Mouse (Mus musculus): ENCODE results near the gene Pax6.

Gene Pax6

DNA sequence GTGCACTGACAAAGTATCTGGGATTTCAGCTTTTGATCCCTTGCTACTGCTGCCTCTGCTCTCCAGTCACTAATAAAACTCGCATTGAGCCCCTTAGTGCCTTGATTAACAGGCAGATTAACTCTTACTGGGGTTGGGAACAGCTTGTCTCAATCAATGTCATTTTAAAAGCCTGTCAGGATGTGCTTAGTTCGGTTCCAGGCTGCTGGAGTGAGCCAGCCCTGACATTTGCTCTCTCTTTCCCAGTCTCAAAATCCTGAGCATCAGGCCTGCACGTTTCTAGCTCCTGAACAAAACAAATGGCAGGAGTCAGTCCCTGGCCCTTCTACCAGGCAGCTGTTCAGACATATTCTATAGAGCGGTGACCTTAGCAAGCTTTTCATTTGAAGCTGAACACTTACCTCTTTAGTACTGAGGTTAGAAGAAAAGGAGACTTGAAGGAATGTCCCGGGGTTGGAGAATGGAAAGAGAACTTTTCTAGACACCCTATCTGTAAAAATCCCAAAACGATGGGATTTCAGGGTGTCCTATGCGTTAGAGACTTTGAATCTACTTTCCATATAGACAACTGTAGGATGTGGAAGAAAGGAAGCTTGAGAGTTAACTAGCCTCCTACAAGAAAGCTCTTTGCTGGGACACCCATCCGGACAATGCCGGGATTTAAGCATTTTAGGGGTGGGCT lies 2.6 kb downstream of the Pax6 start:
- in situ Hi-C loops (cut with MboI, MseI): loop anchor here (5.0 to 10.0 kb wide), 3 partner anchors 236 to 1066 kb away; no protein-coding TSS in a partner anchor

DNA sequence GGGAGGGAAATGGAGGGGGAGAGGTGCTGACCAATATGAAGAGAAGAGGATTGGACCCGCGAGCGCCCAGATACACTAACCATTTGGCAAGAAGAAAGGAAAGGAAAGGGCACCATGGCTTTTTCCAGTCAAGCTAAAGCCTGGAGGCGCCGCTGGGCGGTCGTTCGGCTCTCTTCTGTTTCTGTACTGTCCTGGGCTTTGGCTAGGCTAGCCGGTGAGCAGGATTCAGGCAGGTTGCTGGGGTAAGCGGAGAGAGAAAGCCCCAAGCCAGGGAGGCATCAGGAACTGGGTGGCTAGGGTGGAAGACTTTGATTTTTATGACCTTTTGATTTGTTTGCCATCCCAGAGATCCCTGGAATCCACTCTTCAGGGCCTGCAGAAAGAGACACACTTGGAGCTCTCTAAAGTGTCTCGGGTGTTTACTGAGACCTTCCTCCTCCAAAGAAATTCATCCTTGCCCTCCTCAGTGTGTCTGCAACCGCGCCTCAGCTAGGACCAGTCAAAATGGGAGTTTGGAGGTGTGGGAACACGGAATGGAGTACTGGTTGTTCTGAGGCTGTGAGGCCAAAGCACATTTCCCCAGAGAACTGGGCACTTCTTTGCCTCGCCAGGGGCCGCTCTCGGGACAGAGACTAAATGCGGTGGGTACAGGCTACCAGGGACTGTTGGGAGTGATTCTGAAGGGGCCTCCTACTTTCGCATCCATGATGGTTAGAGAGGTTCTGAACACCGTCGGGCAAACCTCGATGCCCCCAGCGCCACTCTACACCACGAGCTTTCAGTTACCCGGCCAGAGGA lies 3.3 kb downstream of the Pax6 start:
- in situ Hi-C loops (cut with MboI, MseI): loop anchor here (5.0 to 10.0 kb wide), 3 partner anchors 235 to 1067 kb away; no protein-coding TSS in a partner anchor

DNA sequence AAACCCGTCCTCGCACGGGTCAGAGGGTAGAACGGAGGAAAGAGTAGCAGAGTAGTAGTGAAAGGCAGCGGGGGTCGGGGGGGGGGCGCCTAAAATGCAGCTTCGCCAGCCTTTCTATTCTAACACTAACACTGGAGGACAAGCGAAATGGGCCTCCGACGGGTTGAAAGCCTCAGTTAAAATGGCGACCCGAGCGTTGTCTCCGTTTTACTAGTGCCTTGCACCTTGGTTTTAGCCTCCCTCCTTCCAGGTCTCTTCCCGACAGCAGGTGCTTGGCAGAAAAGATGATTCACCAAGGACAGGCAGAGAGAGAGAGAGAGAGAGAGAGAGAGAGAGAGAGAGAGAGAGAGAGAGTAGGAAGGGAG lies 3.9 kb downstream of the Pax6 start:
- in situ Hi-C loops (cut with MboI, MseI): loop anchor here (5.0 to 10.0 kb wide), 3 partner anchors 235 to 1068 kb away; no protein-coding TSS in a partner anchor

DNA sequence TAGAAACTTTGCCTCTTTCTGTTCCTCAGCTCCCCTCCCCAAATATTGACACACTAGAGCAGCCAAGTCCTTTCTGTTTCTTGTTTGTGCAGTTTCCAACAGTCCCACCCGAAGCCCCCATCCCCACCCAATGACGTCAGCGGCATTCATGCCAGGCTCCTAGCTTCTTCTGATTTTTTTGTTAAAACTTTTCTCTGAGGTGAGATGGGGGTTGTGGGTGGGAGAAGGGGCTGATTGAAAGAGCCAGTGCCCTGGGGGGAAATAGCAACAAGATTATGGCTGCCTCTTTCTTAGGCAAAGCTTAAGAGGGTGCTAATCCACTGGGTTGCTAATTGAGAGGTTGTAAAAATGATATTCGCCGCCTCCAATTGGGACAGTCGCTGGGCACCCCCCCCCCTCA lies 4.4 kb downstream of the Pax6 start:
- in situ Hi-C loops (cut with MboI, MseI): loop anchor here (5.0 to 10.0 kb wide), 3 partner anchors 234 to 1068 kb away; no protein-coding TSS in a partner anchor

DNA sequence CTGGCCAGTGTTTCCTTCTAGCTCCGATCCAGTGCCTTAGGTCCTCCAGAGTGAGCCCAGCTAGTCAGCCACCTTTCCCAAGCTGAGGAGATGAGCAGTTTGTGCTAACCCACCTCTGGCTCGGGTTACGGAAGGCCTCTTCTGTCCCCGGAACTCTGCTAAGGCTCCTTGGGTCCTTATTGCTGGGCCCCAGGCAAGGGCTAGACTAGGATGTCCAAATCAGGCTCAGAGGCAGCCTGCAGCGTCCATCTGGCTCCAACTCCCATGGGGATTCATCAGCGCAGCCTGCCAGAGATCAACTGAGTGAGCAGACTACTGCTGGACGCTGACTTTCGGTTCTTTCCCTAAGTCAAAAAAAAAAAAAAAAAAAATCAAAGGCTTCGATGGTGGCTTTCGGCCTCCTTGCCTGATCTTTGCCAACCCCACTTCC lies 4.9 kb downstream of the Pax6 start:
- in situ Hi-C loops (cut with MboI, MseI): loop anchor here (5.0 to 10.0 kb wide), 3 partner anchors 234 to 1069 kb away; no protein-coding TSS in a partner anchor

DNA sequence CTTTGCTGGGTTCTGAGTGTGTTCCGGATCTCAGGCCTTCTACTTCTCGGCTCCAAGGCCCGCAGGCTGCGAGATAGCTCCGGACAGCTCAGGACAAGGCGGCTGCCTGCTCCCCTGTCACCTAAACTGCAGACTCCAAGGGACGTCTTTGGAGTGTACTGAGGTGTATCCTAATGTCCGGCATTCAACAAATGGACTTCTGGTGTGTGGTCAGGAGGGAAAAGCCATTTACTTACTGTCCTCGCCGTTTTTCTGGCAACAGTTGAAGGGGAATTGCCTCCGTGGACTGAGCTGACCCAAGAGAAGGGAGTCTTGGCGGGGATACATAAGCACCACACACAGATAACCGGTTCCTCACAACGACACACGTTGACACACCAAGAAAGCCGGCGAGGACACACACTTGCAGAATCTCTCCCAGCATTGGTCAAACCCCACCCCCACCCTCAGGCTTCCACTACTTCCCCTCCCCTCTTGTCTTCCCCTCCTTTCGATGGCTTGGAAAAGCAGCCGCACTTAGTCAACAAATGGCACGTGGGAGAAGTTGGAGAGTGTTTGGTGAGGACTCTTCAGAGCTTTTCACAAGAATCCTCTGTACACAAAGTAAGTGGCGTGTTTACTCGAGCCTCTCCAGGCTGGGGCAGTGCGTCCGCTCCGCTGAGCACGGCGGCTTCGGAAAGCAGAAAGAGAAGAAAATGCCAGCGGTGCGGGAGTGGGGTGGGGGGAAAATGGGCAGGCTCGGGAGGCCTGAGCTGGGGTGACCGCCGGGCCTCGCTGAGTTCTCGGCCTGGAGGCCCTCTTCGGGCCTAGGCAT lies 5.6 kb downstream of the Pax6 start:
- in situ Hi-C loops (cut with MboI, MseI): loop anchor here (5.0 to 10.0 kb wide), 3 partner anchors 233 to 1069 kb away; no protein-coding TSS in a partner anchor

DNA sequence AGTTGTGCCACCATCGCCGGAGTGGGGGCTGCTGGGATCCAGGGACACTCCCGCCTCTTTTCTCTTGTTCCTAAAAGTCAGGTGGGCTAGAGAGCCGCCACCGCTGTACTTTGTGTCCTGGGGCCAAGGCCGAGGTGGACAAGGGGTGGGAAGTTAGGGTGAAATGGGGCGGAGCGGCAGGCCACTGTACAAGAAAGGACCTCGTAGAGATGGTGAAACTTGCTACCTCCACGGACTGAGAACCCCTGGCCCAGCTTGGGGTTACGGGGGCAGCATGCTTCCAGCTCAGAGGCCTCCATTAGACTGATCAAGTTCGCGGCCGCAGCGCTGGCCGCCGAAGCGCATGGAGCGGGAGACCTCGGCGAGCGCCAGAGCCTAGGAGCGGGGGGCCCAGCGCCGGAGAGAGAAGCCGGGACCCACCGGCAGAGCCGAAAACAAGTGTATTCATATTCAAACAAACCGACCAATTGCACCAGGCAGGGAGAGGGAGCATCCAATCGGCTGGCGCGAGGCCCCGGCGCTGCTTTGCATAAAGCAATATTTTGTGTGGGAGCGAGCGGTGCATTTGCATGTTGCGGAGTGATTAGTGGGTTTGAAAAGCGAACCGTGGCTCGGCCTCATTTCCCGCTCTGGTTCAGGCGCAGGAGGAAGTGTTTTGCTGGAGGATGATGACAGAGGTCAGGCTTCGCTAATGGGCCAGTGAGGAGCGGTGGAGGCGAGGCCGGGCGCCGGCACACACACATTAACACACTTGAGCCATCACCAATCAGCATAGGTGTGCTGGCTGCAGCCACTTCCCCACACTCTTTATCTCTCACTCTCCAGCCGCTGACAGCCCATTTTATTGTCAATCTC lies 6.4 kb downstream of the Pax6 start:
- in situ Hi-C loops (cut with MboI, MseI): loop anchor here (5.0 to 25.0 kb wide), 4 partner anchors 232 to 1513 kb away; no protein-coding TSS in a partner anchor

DNA sequence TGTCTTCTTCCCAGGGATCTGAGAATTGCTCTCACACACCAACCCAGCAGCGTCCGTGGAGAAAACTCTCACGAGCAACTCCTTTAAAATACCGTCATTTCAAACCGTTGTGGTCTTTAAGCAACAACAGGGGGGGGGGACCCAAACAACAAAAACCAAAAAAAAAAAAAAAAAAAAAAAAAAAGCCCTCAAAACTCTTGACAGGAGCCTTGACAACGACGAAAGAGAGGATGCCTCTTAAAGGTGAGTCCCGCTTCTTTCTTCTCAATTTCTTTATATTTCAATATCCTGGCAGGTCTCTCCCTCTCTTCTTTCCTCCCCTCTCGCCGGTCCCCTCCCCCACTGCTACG lies 7.0 kb downstream of the Pax6 start:
- in situ Hi-C loops (cut with MboI, MseI): loop anchor here (10.0 to 25.0 kb wide), 3 partner anchors 319 to 1513 kb away; no protein-coding TSS in a partner anchor

DNA sequence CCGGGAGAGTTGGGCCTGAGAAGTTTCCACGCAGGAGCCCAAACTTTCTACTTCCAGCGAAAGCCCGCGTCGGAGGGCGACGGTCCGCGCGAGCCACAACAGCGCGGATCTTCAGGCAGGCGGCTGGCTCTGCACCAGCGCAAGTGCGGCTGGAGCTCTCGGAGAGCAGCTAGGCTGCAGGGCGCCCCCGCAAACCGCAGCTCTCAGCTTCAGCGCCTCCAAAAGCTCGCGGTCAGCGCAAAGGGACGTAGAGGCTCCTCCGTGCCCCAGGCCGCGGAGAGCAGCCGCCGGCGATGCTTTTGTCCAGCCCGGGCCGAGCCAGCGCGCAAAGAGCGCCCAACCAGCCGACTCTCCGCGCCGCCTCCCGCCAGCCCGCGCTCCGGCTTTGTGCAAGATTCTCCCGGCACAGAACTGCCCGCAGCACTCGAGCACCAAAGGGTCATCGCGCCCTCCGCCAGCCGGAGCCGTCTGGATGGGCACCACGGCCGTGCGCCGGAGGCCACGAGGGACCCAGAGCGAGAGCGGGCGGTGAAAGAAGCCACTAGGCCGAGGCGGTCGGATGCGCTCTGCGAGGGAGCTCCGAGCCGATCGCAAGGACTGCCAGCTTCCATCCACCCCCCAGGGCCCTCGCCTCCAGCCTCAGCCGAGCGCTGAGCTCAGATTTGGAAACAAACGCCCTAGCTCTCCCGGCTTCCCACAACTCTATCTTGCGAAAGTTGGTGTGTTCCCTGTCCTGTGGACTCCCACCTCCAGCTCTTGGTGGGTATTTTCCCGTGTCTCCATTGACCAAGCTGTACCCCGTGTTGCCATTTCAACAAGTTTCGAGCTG lies 7.6 kb downstream of the Pax6 start:
- in situ Hi-C loops (cut with MboI, MseI): loop anchor here (10.0 to 25.0 kb wide), 3 partner anchors 319 to 1514 kb away; no protein-coding TSS in a partner anchor

DNA sequence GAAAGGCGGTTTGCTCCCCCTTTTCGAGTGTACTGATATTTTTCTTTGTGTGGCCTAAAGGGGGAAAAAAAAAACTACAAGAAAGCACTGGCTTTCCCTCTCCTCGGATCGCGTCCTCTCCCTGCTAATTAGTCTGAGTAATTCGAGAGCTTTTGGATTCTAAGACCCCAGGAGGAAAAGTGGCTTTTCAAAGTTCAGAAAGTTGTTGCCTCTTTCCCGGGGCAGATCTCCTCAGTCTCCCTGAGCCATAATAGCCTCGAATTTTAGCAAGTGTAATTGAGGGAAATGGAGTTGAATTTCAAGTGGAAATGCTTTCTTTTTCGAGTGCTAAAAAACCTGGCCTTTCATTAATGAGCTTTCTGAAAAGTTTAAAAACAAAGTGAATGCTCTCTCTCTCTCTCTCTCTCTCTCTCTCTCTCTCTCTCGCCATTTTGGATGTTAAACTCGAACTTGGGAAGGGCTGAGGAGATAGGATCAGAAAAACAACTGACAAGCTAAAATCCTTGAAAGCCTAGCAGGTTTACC lies 8.3 kb downstream of the Pax6 start:
- in situ Hi-C loops (cut with MboI, MseI): loop anchor here (10.0 to 25.0 kb wide), 3 partner anchors 318 to 1515 kb away; no protein-coding TSS in a partner anchor

DNA sequence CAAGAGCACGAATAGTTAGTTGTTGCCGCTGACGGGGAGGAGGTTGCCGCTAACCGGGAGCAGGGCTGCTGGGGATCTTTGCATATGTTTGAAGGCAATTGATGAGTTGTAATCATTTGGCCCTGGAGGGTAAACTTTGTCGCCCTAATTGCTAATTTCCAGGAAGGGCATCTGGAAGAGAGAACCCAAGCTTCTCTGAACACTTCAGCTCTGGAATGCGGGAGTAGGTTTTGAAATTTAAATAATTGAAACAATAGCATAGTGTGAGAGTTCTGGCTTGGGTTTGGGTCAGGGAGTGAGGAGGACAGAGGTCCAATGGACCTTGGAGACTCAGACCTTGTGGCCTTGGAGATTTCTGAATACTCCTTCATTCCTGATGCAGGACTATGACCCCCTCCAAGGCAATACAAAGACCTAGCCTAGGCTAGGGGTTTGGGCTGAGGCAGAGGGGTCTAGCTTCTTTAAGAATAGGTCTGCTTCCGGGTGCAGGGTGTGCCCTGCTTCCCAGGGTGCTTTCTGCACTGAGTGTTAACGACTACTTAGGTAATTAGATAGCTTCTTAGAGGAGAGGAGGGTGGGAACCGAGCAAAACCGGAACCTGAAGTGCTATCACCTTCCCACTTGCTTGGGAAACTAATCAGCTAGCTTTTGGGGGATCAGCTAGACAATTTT lies 8.9 kb downstream of the Pax6 start:
- in situ Hi-C loops (cut with MboI, MseI): loop anchor here (10.0 to 25.0 kb wide), 3 partner anchors 317 to 1515 kb away; no protein-coding TSS in a partner anchor

DNA sequence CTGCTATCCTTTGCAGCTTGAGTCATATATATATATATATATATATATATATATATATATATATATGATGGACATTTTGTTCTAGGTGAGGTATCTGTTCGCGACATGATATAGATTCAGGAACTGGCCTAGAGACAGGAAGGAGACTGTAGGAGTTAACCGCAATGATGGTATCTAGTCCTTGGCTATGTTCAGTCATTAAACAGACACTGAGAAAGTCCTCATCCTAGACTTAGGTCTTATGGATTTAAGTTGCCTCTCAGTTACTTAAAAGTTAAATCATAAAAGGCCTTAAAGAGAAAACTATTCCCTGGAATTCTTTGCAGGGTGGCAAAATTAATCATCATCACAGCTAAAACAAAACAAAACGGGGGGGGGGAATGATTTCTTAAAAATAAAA lies 9.6 kb downstream of the Pax6 start:
- in situ Hi-C loops (cut with MboI, MseI): loop anchor here (10.0 to 25.0 kb wide), 3 partner anchors 316 to 1516 kb away; no protein-coding TSS in a partner anchor

DNA sequence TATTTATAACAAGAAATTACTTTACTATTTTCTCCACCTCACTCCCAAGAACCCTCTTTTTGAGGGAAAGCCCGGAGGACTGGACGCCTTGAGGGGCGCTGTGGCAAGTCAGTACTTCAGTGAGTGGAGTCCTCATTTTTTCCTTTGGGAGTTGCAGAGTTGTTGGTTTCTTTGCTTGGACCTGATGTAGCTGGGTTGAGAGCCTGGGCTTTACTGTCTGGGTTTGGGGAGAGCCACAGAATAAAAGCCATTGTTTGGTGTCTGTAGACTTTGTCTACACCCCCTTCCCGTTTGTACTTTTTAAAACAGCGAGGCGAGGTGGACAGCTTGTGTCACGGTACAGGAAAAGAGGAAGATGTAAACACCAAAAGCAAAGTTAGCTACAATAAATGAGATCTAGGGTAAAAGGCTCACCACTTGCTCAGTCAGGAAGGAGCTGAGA lies 10.2 kb downstream of the Pax6 start:
- in situ Hi-C loops (cut with MboI, MseI): loop anchor here (10.0 to 25.0 kb wide), 3 partner anchors 316 to 1517 kb away; no protein-coding TSS in a partner anchor

DNA sequence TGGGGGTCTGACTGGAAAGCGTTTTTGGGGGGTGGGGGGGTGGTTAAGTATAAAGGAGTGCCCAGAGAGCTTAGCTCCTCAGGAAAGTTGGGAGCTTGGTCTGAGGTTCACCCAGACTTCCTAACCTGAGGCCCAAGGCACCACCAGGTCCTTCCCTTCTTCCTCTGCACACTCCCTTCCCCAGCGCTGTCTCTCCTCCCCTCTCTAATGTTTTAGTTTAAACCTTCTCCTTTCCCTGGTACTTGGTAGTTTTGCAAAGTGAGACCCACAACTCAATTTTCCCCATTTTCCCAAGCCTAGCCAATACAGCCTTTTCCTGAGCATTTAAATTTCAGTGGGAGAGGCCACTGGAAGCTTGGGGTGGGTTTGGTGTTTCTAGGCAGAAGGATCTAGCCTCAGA lies 10.6 kb downstream of the Pax6 start:
- in situ Hi-C loops (cut with MboI, MseI): loop anchor here (10.0 to 25.0 kb wide), 3 partner anchors 315 to 1517 kb away; no protein-coding TSS in a partner anchor

DNA sequence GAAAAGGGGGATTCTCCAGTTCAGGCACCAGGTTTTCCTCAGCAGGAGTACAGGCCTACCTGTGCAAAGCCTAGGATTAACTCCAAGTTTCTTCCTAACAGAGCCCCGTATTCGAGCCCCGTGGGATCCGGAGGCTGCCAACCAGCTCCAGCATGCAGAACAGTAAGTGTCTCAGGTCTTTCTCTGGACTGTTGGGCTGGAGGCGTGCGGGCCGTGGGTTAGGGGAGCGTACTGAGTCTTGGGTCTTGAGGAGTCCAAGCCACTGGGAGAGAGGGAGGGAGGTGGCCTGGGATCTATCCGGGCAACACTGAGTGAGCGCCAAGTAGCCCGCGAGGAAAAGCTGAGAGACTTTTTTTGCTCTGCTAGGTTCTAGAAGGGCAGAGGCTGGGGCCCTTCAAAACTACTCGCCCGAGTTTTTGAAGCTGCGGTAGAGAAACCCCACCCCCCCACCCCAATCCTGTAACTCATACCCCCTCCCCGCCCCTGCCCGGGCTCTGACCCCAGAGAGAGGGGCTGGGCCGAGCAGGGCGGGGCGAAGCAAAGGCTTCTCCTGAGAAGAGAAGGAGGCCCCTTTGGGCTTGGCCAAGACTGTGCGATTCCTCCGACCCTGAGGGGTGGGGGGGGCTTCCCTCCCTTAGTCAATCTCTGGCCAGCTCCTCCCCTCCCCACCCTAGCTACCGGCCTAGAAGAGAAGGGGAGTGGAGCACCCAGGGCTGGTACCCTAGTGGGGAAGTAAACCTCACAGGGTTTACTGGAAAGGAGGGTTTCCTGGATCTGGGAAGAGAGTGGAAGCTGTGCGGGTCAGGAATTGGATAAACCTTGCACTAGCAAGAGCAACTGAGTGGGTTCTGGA lies 11.7 kb downstream of the Pax6 start:
- in situ Hi-C loops (cut with MboI, MseI): loop anchor here in 1 of 2 experiments (25.0 kb wide), 1 partner anchor 1518 kb away; no protein-coding TSS in a partner anchor

DNA sequence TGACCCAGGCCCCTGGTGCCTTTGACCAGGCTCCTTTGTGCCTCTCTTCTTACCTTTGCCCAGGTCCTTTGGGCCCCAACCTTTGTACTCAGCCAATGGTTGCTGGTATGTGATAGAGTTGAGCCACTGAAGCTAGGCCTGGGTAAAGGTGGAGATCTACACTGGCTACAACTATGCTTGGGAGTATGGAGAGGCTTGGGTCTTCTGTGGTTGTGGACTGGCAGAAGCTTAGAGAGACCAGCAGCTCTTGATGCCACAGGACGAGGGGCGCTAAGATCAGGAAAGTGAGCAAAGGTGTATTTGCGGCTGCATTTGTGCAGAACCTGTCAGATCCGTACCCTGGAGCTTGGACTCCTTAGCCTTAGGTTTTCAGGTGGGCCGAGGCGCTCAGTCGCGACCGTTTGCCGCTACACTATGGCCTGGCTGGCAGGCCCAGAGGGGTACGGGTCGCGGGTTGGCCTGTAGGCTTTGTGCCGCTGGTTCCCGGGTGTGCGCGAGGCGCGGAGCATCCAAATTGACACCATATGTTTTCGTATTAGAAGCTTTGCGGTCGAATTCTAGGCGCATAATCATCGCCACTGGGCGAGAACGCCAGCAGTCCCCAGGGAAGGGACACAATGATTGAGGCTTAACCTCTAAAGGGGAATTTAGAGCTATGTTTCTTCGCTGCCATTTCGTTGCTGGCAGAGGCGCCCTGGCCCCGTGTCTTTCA lies 12.5 kb downstream of the Pax6 start:
- in situ Hi-C loops (cut with MboI, MseI): loop anchor here in 1 of 2 experiments (25.0 kb wide), 1 partner anchor 1519 kb away; no protein-coding TSS in a partner anchor
